Mouse (Mus musculus): ENCODE results near the gene 2410137M14Rik.

- TF ChIP-seq CTCF (IDR thresholded peaks at IDR 0.05 in 2 of 3, conservative IDR thresholded peaks at IDR 0.05 in 1 of 3; ENCODE audit: control insufficient read depth in 1 of 3, insufficient read depth in 1 of 3, low read depth in 2 of 3, low read length in 3 of 3, poor library complexity in 1 of 3, severe bottlenecking in 1 of 3) (no peak), ZC3H11A (IDR thresholded peaks at IDR 0.05; ENCODE audit: low read depth, low read length) (no peak), MAFK (IDR thresholded peaks at IDR 0.05; ENCODE audit: borderline replicate concordance, low read depth, low read length) (no peak)
Measured at GRCm38 (mm10) chr17:36930233-36930632, 50.8 kb downstream of the 2410137M14Rik start.

All from MEL (cell line).